8 mouse cellular contexts compared by ENCODE assay signal in genomic region chr6:119387801-119388649, GRCm38 (mm10). TPM values are rescaled to one million over a fixed set of nuclear protein-coding genes. Genes with fewer than 3 reads are reported as not detected.
DNase-seq lines count a peak whose midpoint lies in the region; ATAC-seq lines count a peak whose summit lies in the region.

No protein-coding gene starts in this region.

- intact Hi-C loops in heart, postnatal 25 days (cut with DNase I): loop anchor here (5.0 kb wide), 1 partner anchor 39 kb away; no protein-coding TSS in a partner anchor

- no peaks in the 10 kb centered on the region for H3K9me3 ChIP-seq in forebrain, embryonic 11.5 days (ENCODE audit: control insufficient read depth, low read length)

- H3K36me3 ChIP-seq in forebrain, embryonic 11.5 days (ENCODE audit: control insufficient read depth, insufficient read depth, low read length): no peaks in the 10 kb centered on the region

- H3K4me1 ChIP-seq in forebrain, embryonic 11.5 days (replicated peaks; ENCODE audit: control insufficient read depth, insufficient read depth, low read length): peaks cover 4% of the 10 kb centered on the region; the same call in 1 of the 2 replicates

- peak; percentile 89 for ATAC-seq in forebrain, embryonic 11.5 days (replicated peaks; ENCODE audit: low FRiP score)

- peak overlapping the region; percentile 79 for H3K4me2 ChIP-seq in forebrain, embryonic 11.5 days (ENCODE audit: low read depth, low read length, severe bottlenecking)

- H3K9ac ChIP-seq in forebrain, embryonic 11.5 days (ENCODE audit: low read length): peak overlapping the region; percentile 92

- WGBS in forebrain, embryonic 11.5 days: 1% methylated on average over 46 of the region's 76 CpGs

- no peaks in the 10 kb centered on the region for H3K27me3 ChIP-seq in forebrain, embryonic 11.5 days (ENCODE audit: control insufficient read depth, insufficient read depth, low read length)

- peak overlapping the region; percentile 85 for H3K4me3 ChIP-seq in forebrain, embryonic 11.5 days (ENCODE audit: low read depth, low read length)

- peak overlapping the region; percentile 68 for H3K27ac ChIP-seq in forebrain, embryonic 11.5 days (ENCODE audit: low read depth, low read length)

- peak; percentile 93 for DNase-seq in heart, adult 11 months
- DNase-seq in heart, postnatal 25 days (ENCODE audit: low spot score): no peak
- DNase-seq in brain, adult 2 months (ENCODE audit: low read depth, low spot score): peak; percentile 60
- DNase-seq in forebrain, embryonic 11.5 days (ENCODE audit: low spot score): peak; percentile 73
- peak; percentile 43 for DNase-seq in heart, postnatal 4 days
- peak; percentile 14 to 26 for DNase-seq in layer of hippocampus, postnatal 14 days (ENCODE audit: low spot score in 2 of 2)
- DNase-seq in mesoderm, embryonic 11.5 days (ENCODE audit: low read depth, low spot score): peak; percentile 65
- peak; percentile 53 to 59 for DNase-seq in spleen, postnatal 10 days (ENCODE audit: low spot score in 2 of 2)

RNA-seq across cellular contexts. Expression of gene Adipor2, which starts 29.5 kb away (rescaled TPM):
- total RNA-seq in heart, postnatal 25 days (2021): 10 to 100 TPM; 56.1 to 58.0 TPM
- polyA plus RNA-seq in forebrain, embryonic 11.5 days (2014; fragmentation: Nextera tagmentation; extraction: Ambion mirVana): 19.9 and 20.6 TPM in 2 replicates
- 10 to 100 TPM; 55.5 to 55.7 TPM for total RNA-seq in heart, postnatal 4 days (2021)
- 10 to 100 TPM; 41.2 to 41.6 TPM for total RNA-seq in layer of hippocampus, postnatal 14 days (2021)

RNA-seq across cellular contexts. Expression of gene Lrtm2, which starts 57.5 kb away (rescaled TPM):
- under 1 TPM; 0.10 to 0.28 TPM for total RNA-seq in heart, postnatal 25 days (2021)
- polyA plus RNA-seq in forebrain, embryonic 11.5 days (2014; fragmentation: Nextera tagmentation; extraction: Ambion mirVana): 0.16 and 0.67 TPM in 2 replicates
- total RNA-seq in heart, postnatal 4 days (2021): under 1 TPM; 0.09 to 0.79 TPM
- total RNA-seq in layer of hippocampus, postnatal 14 days (2021): 10 to 100 TPM; 23.9 to 29.7 TPM

Comparison
In these comparisons a context has a peak if more than half of its experiments do, and no peak if none do; other contexts are left out.
1. RNA of gene Lrtm2, which starts 57.5 kb away (total RNA-seq): 23.9 to 29.7 TPM in layer of hippocampus, postnatal 14 days; 0.09 to 0.79 TPM in heart, postnatal 4 days and 0.10 to 0.28 TPM in heart, postnatal 25 days; every median in the first group is over 10 times any median in the second.